Mouse (Mus musculus) adrenal gland, adult (tissue): ENCODE results near the gene Ttc4.

Experiments
- DNase-seq, 2 experiments: peaks; one replicate each; pipeline ENCODE4 v3.0.0; 2022 to 2023; ENCODE audit warnings: low spot score in 1 of 2; ENCODE audit not compliant: inconsistent age in 2 of 2

Gene Ttc4

DNA sequence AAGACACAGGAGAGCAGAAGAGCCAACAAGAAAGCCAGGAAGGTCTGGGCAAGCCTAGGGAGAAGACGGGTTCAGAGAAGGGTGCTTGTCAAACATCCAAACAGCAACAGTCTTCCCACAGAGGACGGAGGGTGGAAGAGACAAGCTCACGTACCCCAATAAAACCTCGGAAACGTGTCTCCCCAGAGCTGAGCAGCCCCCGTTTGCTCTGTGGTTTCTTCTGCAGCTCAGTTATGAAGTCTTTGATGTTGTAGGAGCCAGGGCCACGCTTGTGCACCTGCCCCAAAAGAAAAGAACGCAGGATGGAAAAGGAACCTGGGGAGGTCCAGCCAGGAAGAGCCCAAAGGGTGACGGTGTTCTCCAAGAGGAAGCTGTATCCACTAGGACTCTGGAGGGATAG, 63.9 kb downstream of the Ttc4 start:
- DNase-seq, result no peak

GRCm38 (mm10) chr4:106614180-106614797, 64.5 kb downstream of the Ttc4 start:
- peak; percentile 60 to 88 for DNase-seq

DNA sequence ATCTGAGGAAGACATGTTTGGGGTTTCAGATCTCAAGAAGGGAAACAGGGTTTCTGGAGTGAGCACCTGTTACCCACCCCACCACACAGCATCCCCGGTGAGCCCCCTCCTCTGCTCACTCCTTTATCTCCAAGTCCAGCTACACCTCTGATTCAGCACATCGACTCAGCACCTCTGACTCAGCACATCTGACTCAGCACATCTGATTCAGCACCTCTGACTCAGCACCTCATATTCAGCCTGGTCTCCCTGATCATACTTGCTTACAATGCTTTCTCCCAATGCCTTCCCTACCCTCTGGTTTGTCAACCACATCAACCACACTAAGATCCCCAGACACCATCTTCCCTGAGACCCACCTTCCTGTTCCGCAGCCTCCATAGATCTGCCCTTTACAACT, 65.2 kb downstream of the Ttc4 start:
- peak; percentile 82 to 84 for DNase-seq

GRCm38 (mm10) chr4:106613105-106613504, 65.6 kb downstream of the Ttc4 start:
- DNase-seq, result no peak
